Mouse (Mus musculus): ENCODE measurements at regions not wholly inside any gene's neighbourhood (a gene's known extent, or its start where the extent isn't known, plus 50 kb on each side); places are given as distances from the start of the nearest gene placed in this dataset.

- H3K4me3 ChIP-seq (ENCODE audit: low read depth, low read length): no peak overlapping the region
- WGBS: 91% methylated on average over 5 of the region's 5 CpGs
- no peaks in the 10 kb centered on the region for H3K27me3 ChIP-seq (ENCODE audit: control insufficient read depth, insufficient read depth, low read length)
- H3K9ac ChIP-seq (ENCODE audit: low read length): no peak overlapping the region
- no peak for DNase-seq (ENCODE audit: low spot score, missing footprints)
- H3K4me2 ChIP-seq: no peak overlapping the region
- no peaks in the 10 kb centered on the region for H3K36me3 ChIP-seq (ENCODE audit: control insufficient read depth, insufficient read depth, low read length)
- no peaks in the 10 kb centered on the region for H3K9me3 ChIP-seq (ENCODE audit: control insufficient read depth, low read length)
- no peaks in the 10 kb centered on the region for H3K4me1 ChIP-seq (ENCODE audit: control insufficient read depth, insufficient read depth, low read length)
- no peak for ATAC-seq (ENCODE audit: low FRiP score)
- no peak overlapping the region for H3K27ac ChIP-seq (ENCODE audit: low read depth, low read length)
Observed at GRCm38 (mm10) chr15:59760490-59760889, 255.9 kb downstream of the 4933412E24Rik start.

- Histone ChIP-seq H3K4me1 (ENCODE audit: control insufficient read depth, insufficient read depth, low read length) (no peaks in the 10 kb centered on the region), H3K4me3 (ENCODE audit: low read depth, low read length) (no peak overlapping the region), H3K27ac (ENCODE audit: low read depth, low read length) (no peak overlapping the region), H3K9ac (ENCODE audit: low read length) (no peak overlapping the region), H3K9me3 (ENCODE audit: control insufficient read depth, low read length) (no peaks in the 10 kb centered on the region), H3K36me3 (ENCODE audit: control insufficient read depth, insufficient read depth, low read length) (no peaks in the 10 kb centered on the region), H3K4me2 (no peak overlapping the region), H3K27me3 (ENCODE audit: control insufficient read depth, insufficient read depth, low read length) (no peaks in the 10 kb centered on the region)
- 34% methylated on average over 4 of the region's 4 CpGs for WGBS
- no peak for DNase-seq (ENCODE audit: low spot score, missing footprints)
- no peak for ATAC-seq (ENCODE audit: low FRiP score)
Observed at GRCm38 (mm10) chr15:59759566-59759965, 256.8 kb downstream of the 4933412E24Rik start.

- Histone ChIP-seq H3K4me2 (no peak overlapping the region), H3K4me1 (ENCODE audit: control insufficient read depth, insufficient read depth, low read length) (no peaks in the 10 kb centered on the region), H3K9ac (ENCODE audit: low read length) (no peak overlapping the region), H3K9me3 (ENCODE audit: control insufficient read depth, low read length) (no peaks in the 10 kb centered on the region), H3K27me3 (ENCODE audit: control insufficient read depth, insufficient read depth, low read length) (no peaks in the 10 kb centered on the region), H3K4me3 (ENCODE audit: low read depth, low read length) (no peak overlapping the region), H3K36me3 (ENCODE audit: control insufficient read depth, insufficient read depth, low read length) (no peaks in the 10 kb centered on the region), H3K27ac (ENCODE audit: low read depth, low read length) (no peak overlapping the region)
- DNase-seq (ENCODE audit: low spot score, missing footprints) (no peak), ATAC-seq (ENCODE audit: low FRiP score) (no peak)
- WGBS: 76% methylated on average over 2 of the region's 2 CpGs
Observed at GRCm38 (mm10) chr15:59758971-59759370, 257.4 kb downstream of the 4933412E24Rik start.

- Histone ChIP-seq H3K27ac (ENCODE audit: low read depth, low read length) (no peak overlapping the region), H3K4me1 (ENCODE audit: control insufficient read depth, insufficient read depth, low read length) (no peaks in the 10 kb centered on the region), H3K9me3 (ENCODE audit: control insufficient read depth, low read length) (no peaks in the 10 kb centered on the region), H3K4me3 (ENCODE audit: low read depth, low read length) (no peak overlapping the region), H3K9ac (ENCODE audit: low read length) (no peak overlapping the region), H3K36me3 (ENCODE audit: control insufficient read depth, insufficient read depth, low read length) (no peaks in the 10 kb centered on the region), H3K27me3 (ENCODE audit: control insufficient read depth, insufficient read depth, low read length) (no peaks in the 10 kb centered on the region), H3K4me2 (no peak overlapping the region)
- ATAC-seq (ENCODE audit: low FRiP score) (no peak), DNase-seq (ENCODE audit: low spot score, missing footprints) (no peak)
- WGBS: 75% methylated on average over 6 of the region's 6 CpGs
Observed at GRCm38 (mm10) chr15:59756141-59756540, 260.3 kb downstream of the 4933412E24Rik start.

- H3K4me3 ChIP-seq (ENCODE audit: low read depth, low read length): no peak overlapping the region
- no peaks in the 10 kb centered on the region for H3K36me3 ChIP-seq (ENCODE audit: control insufficient read depth, insufficient read depth, low read length)
- H3K27ac ChIP-seq (ENCODE audit: low read depth, low read length): no peak overlapping the region
- H3K4me1 ChIP-seq (ENCODE audit: control insufficient read depth, insufficient read depth, low read length): no peaks in the 10 kb centered on the region
- no peaks in the 10 kb centered on the region for H3K27me3 ChIP-seq (ENCODE audit: control insufficient read depth, insufficient read depth, low read length)
- WGBS: 85% methylated on average over 13 of the region's 13 CpGs
- H3K4me2 ChIP-seq: no peak overlapping the region
- ATAC-seq (ENCODE audit: low FRiP score) (no peak), DNase-seq (ENCODE audit: low spot score, missing footprints) (no peak)
- H3K9ac ChIP-seq (ENCODE audit: low read length): no peak overlapping the region
- H3K9me3 ChIP-seq (ENCODE audit: control insufficient read depth, low read length): no peaks in the 10 kb centered on the region
Observed at GRCm38 (mm10) chr15:59754906-59755305, 261.5 kb downstream of the 4933412E24Rik start.

GRCm38 (mm10) chr15:59752277-59752676 lies 264.1 kb downstream of the 4933412E24Rik start:
- WGBS: 100% methylated on average over 1 of the region's 1 CpGs
- no peak for ATAC-seq (ENCODE audit: low FRiP score)

GRCm38 (mm10) chr15:59746290-59746689 lies 270.1 kb downstream of the 4933412E24Rik start:
- H3K4me3 ChIP-seq (ENCODE audit: low read depth, low read length): no peak overlapping the region
- DNase-seq (ENCODE audit: low spot score, missing footprints) (no peak), ATAC-seq (ENCODE audit: low FRiP score) (no peak)
- no peaks in the 10 kb centered on the region for H3K4me1 ChIP-seq (ENCODE audit: control insufficient read depth, insufficient read depth, low read length)
- no peak overlapping the region for H3K27ac ChIP-seq (ENCODE audit: low read depth, low read length)
- H3K36me3 ChIP-seq (ENCODE audit: control insufficient read depth, insufficient read depth, low read length): no peaks in the 10 kb centered on the region
- no peaks in the 10 kb centered on the region for H3K9me3 ChIP-seq (ENCODE audit: control insufficient read depth, low read length)
- WGBS: 75% methylated on average over 9 of the region's 9 CpGs
- no peak overlapping the region for H3K9ac ChIP-seq (ENCODE audit: low read length)
- H3K4me2 ChIP-seq: no peak overlapping the region
- H3K27me3 ChIP-seq (ENCODE audit: control insufficient read depth, insufficient read depth, low read length): no peaks in the 10 kb centered on the region

More at GRCm38 (mm10) chr15:59752277-59752676, 264.1 kb downstream of the 4933412E24Rik start:
- no peaks in the 10 kb centered on the region for H3K36me3 ChIP-seq (ENCODE audit: control insufficient read depth, insufficient read depth, low read length)
- H3K4me2 ChIP-seq: no peak overlapping the region
- no peaks in the 10 kb centered on the region for H3K9me3 ChIP-seq (ENCODE audit: control insufficient read depth, low read length)
- H3K9ac ChIP-seq (ENCODE audit: low read length): no peak overlapping the region
- H3K4me3 ChIP-seq (ENCODE audit: low read depth, low read length): no peak overlapping the region
- no peak for DNase-seq (ENCODE audit: low spot score, missing footprints)
- H3K4me1 ChIP-seq (ENCODE audit: control insufficient read depth, insufficient read depth, low read length): no peaks in the 10 kb centered on the region
- H3K27ac ChIP-seq (ENCODE audit: low read depth, low read length): no peak overlapping the region
- H3K27me3 ChIP-seq (ENCODE audit: control insufficient read depth, insufficient read depth, low read length): no peaks in the 10 kb centered on the region

GRCm38 (mm10) chr15:59744411-59744931 lies 271.9 kb downstream of the 4933412E24Rik start:
- WGBS: 70% methylated on average over 5 of the region's 5 CpGs
- Histone ChIP-seq H3K9me3 (ENCODE audit: control insufficient read depth, low read length) (no peaks in the 10 kb centered on the region), H3K36me3 (ENCODE audit: control insufficient read depth, insufficient read depth, low read length) (no peaks in the 10 kb centered on the region), H3K4me2 (no peak overlapping the region), H3K4me1 (ENCODE audit: control insufficient read depth, insufficient read depth, low read length) (no peaks in the 10 kb centered on the region), H3K9ac (ENCODE audit: low read length) (no peak overlapping the region), H3K4me3 (ENCODE audit: low read depth, low read length) (no peak overlapping the region), H3K27ac (ENCODE audit: low read depth, low read length) (no peak overlapping the region), H3K27me3 (ENCODE audit: control insufficient read depth, insufficient read depth, low read length) (no peaks in the 10 kb centered on the region)
- ATAC-seq (ENCODE audit: low FRiP score) (no peak), DNase-seq (ENCODE audit: low spot score, missing footprints) (no peak)

GRCm38 (mm10) chr15:59739197-59739596 lies 277.2 kb downstream of the 4933412E24Rik start:
- 85% methylated on average over 5 of the region's 5 CpGs for WGBS
- no peak for ATAC-seq (ENCODE audit: low FRiP score)
- H3K9ac ChIP-seq (ENCODE audit: low read length): no peak overlapping the region
- H3K9me3 ChIP-seq (ENCODE audit: control insufficient read depth, low read length): no peaks in the 10 kb centered on the region
- H3K4me2 ChIP-seq: no peak overlapping the region
- H3K36me3 ChIP-seq (ENCODE audit: control insufficient read depth, insufficient read depth, low read length): no peaks in the 10 kb centered on the region
- H3K27ac ChIP-seq (ENCODE audit: low read depth, low read length): no peak overlapping the region
- H3K27me3 ChIP-seq (ENCODE audit: control insufficient read depth, insufficient read depth, low read length): no peaks in the 10 kb centered on the region
- no peak overlapping the region for H3K4me3 ChIP-seq (ENCODE audit: low read depth, low read length)
- H3K4me1 ChIP-seq (ENCODE audit: control insufficient read depth, insufficient read depth, low read length): no peaks in the 10 kb centered on the region
- no peak for DNase-seq (ENCODE audit: low spot score, missing footprints)
